Mouse (Mus musculus) cerebellum, adult 9-11 months (tissue): ENCODE results near the gene Cdc34b.

Experiments
- DNase-seq: peaks from one replicate; pipeline ENCODE4 v3.0.0; 2022

Cdc34b gene

DNA sequence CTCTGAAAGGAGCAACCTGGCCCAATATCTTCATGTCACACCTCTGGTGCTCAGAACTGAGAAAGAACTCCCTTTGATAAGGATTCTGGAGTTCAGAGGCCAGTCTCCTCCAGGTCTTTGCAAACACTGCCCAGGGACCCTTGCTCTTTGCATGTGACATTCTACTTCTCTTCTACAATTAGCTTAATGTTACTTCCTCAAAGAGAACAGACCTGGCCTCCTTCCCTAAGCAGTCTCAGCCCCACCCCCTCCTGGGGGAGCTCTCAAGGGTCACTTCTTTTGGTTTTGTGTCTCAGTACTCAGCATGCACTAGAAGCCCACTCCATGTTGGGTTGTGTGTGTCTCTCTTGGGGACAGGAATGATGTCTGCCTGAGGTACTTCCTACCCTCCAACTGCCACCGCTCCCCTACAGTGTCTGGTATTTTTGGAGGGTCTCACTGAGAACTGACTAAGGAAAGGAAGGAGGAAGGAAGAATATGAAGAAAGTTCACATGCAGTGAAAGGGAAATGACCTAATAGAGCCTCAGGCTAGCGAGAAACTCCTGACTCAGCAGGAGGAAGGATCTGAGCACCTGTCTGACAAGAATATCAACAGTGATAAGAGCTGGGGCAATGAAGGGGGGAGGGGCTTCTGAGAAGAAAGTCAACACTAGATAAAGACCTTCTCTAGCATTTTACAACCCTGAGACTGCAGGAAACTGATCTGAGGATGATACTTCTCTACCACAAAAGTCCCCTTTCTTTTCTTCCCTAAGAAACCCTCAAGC, 11.5 kb downstream of the Cdc34b start:
- no peak for DNase-seq

DNA sequence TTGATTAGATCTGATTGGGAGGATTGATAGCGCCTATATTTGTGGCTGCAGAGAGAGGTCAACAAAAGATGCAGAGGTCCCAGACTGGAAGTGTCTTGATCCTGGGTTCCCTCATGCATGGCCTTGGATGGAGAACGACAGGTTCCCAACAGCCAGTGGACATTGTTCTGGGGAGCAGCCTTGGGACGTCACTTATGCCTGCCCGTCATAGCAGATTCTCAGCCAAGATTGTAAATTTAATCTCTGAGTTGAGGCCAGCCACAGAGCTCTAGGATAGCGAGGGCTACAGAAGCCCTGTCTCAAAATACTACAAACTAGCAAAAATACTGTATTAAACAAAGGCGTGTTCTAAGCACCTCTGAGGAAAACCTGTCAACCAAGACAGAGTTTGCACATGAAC, 18.3 kb downstream of the Cdc34b start:
- DNase-seq, result no peak

DNA sequence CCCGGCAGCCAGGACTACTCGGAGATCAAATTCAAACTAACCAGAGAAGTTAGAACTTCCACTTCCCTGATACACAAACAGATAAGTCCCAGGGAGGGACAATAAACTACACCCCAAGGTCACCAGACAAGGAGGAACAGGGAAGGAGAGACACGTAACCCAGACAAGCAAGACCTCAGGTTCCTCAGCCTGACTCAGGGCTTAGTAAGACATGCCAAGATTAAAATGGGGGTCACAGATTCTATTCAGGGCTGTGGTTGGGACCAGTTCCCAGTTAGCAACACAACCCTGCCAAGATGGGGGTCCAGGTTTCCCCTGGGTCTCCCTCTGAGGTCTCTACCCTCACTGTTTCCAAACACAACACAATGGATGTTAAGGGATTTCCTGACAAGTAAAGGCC, 18.8 kb downstream of the Cdc34b start:
- no peak for DNase-seq

DNA sequence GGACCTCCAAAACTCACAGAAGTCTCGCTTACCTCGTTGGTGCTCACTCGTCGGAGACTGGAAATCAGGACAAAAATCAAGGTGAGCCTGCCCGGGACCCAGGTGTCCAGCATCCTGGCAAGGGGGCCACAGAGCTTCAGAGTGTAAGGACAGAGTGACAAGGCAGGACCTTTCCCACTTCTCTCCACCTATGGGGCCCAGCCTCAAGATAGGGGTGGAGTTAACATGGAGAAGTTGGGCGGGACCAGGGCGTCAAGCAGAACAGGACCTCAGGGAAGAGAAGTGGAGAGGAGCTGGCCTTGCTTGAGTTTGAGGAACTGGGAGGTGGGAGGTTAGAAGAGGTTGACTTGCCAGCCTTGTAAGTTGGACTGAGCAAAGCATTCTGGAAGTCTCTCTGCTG, 19.2 kb downstream of the Cdc34b start:
- no peak for DNase-seq

GRCm38 (mm10) chr11:94762281-94762680, 20.7 kb downstream of the Cdc34b start:
- no peak for DNase-seq

DNA sequence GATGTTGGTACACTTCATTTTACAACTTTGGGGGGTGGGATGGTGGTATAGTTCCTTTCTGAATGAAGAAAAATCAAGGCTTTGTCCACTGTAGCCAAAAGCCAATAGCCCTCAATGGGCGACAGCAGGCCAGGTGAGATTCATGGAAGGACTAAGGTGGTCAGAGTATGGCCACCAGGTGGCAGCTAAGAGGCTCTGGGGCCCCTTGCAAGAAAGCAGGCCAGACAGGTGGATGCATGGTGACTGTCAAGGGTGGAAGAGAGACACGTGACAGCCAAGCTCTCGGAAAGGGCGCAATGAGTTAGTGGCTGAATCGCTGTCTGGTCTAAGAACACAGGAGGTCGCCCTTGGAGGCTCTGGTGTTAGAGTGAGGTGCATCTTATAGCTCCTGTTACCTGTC, 21.2 kb downstream of the Cdc34b start:
- no peak for DNase-seq

DNA sequence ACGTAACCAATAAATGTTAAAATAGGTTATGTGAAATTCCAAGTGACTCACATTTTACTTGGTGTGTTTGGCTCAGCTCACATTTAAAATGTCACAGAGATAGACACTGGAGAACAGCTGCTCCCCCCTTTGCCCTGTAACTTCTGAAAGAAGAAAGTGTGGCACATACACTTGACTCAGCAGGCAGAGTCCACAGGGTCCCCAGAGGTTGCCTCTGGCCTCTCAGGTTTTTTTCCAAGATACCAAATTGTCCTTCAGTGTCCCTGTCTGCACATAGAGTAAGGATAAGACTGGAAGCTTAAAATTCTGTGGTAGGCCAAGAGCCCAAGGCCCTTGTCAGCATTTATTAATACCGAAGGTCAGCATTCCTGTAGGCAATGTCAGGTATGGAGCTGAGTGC, 25.7 kb downstream of the Cdc34b start:
- no peak for DNase-seq

GRCm38 (mm10) chr11:94772363-94773055, 30.9 kb downstream of the Cdc34b start:
- no peak for DNase-seq

DNA sequence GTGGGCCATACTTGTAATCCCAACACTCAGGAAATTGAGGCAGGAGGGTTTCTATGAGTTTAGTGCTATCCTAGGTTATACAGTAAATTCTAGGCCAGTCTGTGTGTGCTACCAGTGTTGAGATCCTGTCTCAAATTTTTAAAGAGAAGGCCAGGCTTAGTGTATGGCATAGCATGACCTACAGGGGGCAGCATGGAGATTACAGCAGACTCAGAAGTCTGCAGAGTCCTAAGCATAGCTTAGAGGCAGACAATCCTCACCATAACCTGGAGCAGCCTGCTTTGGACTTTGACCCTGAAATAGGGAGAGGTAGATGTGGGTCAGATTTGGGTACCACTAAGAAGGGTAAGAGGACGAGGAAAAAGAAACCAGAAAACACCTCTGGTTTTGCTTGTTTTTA, 32.3 kb downstream of the Cdc34b start:
- no peak for DNase-seq

- DNase-seq, result no peak
Measured at GRCm38 (mm10) chr11:94774887-94775497, 33.4 kb downstream of the Cdc34b start.

- DNase-seq, result no peak
Measured at GRCm38 (mm10) chr11:94782603-94783002, 41.0 kb downstream of the Cdc34b start, which contains the start of gene Tmem92. Gene Tmem92 (minus strand): TSS chr11:94782703.

- DNase-seq, result peak; percentile 41
Measured at GRCm38 (mm10) chr11:94785247-94785646, 43.7 kb downstream of the Cdc34b start.

DNA sequence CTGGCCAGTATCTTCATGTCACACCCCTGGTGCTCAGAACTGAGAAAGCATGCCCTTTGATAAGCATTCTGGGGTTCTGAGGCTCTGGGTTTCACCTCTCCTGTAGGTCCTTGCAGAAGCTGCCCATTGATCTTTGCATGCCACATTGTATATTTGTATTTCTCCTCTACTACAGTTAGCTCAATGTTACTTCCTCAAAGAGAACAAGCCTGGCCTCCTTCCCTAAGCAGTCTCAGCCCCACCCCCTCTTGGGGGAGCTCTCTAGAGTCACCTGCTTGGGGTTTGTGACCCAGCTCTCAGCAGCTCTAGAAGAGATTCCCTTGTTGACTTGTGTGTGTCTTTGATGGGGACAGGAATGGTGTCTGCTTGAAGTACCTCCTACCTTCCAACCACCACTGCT, 50.1 kb downstream of the Cdc34b start:
- no peak for DNase-seq
